ENCODE assay signal across 21 mouse cellular contexts in genomic region chr14:54148626-54149025, GRCm38 (mm10).
"Had no signal": no experiment of that assay in that cellular context is flagged by ENCODE, and none has a peak within 500 bp of the region (broad histone marks: within the 10 kb centered on the region; RNA-seq: fewer than 3 reads in every experiment).

No protein-coding gene starts in this region.

- H3K4me3 ChIP-seq: kidney, embryonic 15.5 days; left cerebral cortex, adult 2 months; lung, embryonic 15.5 days; megakaryocyte, embryonic 14.5 days; midbrain, embryonic 10.5 days; neural tube, embryonic 12.5 days; neural tube, embryonic 15.5 days had no signal

- DNase-seq: kidney, adult 11 months; kidney, adult 8-10 months; kidney, postnatal 10 days; kidney, postnatal 36 days; layer of hippocampus, postnatal 36 days; lung, adult 18-20 months; lung, postnatal 10 days; lung, postnatal 36 days; midbrain, embryonic 14.5 days; right cerebral cortex, adult 18-20 months; right cerebral cortex, postnatal 14 days; right cerebral cortex, postnatal 4 days had no signal

- H3K9ac ChIP-seq: kidney, embryonic 15.5 days; liver, embryonic 14.5 days; lung, embryonic 15.5 days; neural tube, embryonic 12.5 days; neural tube, embryonic 15.5 days had no signal

- H3K27me3 ChIP-seq: kidney, embryonic 15.5 days; lung, embryonic 15.5 days; neural tube, embryonic 12.5 days; neural tube, embryonic 15.5 days had no signal

- H3K27ac ChIP-seq: kidney, embryonic 15.5 days; left cerebral cortex, adult 2 months; liver, embryonic 14.5 days; lung, embryonic 15.5 days; midbrain, embryonic 10.5 days; neural tube, embryonic 12.5 days; neural tube, embryonic 15.5 days; stomach, postnatal 0 days had no signal

- H3K4me2 ChIP-seq: kidney, embryonic 15.5 days; lung, embryonic 15.5 days; neural tube, embryonic 12.5 days; neural tube, embryonic 15.5 days had no signal

- H3K36me3 ChIP-seq: kidney, embryonic 15.5 days; lung, embryonic 15.5 days; midbrain, embryonic 10.5 days; neural tube, embryonic 12.5 days; neural tube, embryonic 15.5 days had no signal

- H3K9me3 ChIP-seq: kidney, embryonic 15.5 days; lung, embryonic 15.5 days; megakaryocyte, embryonic 14.5 days; midbrain, embryonic 10.5 days; neural tube, embryonic 12.5 days; neural tube, embryonic 15.5 days had no signal
